Mouse (Mus musculus) natural killer cell, adult 2 months (primary cell): ENCODE results near the gene Tulp2.

Source experiments
- DNase-seq, 2 experiments: peaks; one replicate each; pipeline ENCODE4 v3.0.0; 2022; ENCODE audit warnings: low spot score in 2 of 2

The Tulp2 gene

DNA sequence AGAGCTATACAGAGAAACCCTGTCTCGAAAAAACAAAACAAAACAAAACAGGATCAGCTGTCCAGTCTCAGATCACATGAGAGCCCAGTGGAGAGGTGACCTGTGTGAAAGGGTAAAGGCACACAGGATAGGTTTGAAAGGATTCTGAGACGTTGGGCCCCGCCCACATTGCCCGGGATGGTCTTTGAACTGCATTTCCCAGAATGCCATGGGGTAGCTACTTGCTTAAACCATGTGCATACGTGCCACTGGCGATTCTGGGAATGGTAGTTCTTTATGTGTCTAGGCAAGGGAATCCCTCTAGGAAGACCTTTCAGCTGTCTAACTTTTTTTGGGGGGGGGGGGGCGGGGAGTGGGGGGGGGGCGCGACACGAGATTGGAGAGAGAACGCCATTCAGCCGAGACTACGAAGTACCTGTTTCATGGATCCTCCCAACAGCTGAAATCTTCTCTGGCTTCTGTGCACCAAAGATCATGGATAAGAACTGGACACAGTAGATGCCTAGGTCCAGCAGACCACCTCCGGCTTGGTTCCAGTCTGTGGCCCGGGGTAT lies at the start of gene Tulp2:
Gene Tulp2 (plus strand): TSS at position 504 of the 554 bp plus-strand sequence.
- DNase-seq: peak; percentile 38 to 41

DNA sequence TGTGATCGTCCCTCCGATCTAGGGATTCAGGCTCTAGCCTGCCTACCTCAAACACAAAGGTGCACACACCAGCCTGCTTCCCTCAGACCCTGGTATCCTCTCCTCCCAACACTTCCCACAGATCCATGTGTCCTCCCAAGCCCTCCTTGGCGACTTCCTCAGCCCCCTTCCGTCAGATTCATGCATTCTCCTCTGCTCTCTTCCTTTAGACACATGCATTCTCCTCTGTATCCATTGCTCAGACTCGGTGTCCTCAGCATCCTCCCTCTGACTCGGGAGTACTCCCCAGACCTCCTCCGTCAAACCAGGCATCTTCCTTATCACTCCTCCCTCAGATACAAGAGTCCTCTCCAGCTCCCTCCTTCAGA lies 47.9 kb upstream of the Tulp2 start:
- no peak for DNase-seq

DNA sequence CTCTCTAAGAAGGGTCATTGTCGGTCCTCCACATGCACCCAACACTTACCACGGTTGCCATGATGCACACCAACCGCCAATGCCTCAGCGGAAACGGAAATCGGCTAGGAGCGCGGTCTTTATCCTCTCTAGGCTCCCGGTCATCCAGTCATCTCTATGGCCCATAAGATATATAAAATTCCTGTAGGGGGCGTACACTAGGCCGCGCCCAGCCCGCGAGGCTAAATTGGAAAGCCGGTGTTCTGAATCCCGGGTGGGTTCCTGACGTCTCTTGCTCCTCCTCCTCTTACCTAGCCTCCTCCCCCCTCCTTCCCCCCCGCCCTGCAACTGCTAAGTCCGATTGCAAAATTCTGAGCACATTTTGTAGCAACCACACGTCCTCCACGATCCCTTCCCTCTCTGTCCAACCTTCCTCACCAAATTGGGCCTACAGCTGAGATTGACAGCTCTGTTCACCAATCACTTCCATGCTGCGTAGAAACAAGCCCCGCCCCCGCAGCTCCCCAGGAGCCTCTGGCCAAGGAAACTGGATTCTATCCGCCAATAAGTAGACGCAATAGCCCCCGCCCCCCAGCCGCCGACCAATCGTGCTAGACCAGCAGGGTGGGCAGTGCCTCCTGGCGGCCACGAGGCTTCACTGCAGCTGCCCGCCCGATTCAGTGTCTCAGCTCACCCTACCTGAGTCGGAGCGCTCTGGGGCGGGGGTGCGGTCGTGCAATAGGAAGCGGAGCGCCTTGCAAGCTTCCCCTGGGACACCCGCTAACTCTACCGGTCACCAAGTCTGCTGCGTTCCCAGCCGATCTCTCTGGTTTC lies 47.3 kb upstream of the Tulp2 start, which contains the start of gene Gys1:
Gene Gys1 (plus strand): TSS at position 642 of the 813 bp plus-strand sequence.
- peak; percentile 100 for DNase-seq

DNA sequence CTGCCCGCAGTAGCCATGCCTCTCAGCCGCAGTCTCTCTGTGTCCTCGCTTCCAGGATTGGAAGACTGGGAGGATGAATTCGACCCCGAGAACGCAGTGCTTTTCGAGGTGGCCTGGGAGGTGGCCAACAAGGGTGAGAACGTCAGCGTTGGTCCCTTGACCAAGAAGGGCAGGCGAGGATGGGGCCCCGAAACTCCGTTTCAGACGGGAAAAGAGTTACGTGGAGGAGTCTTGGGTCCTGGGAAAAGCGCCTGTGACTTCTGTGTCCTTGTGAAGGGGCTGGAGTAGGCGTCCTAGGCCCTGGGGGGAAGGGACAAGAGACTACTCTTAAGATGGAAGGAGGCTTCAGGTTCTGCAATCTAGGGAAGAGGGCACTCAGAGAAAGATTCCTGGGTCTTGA lies 46.6 kb upstream of the Tulp2 start:
- no peak for DNase-seq

DNA sequence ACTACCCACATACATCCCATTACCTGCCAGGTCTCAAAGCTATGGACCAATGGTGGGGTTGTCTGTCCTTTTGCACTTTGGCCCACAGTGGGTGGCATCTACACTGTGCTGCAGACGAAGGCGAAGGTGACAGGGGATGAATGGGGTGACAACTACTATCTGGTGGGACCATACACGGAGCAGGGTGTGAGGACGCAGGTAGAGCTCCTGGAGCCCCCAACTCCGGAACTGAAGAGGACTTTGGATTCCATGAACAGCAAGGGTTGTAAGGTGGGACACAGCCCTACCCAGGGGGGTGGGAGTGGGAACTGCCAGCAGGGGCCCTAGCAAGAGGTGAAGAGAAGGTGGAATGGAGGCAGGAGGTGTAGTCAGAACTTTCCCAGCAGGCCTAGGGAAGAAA lies 45.2 kb upstream of the Tulp2 start:
- DNase-seq: no peak

DNA sequence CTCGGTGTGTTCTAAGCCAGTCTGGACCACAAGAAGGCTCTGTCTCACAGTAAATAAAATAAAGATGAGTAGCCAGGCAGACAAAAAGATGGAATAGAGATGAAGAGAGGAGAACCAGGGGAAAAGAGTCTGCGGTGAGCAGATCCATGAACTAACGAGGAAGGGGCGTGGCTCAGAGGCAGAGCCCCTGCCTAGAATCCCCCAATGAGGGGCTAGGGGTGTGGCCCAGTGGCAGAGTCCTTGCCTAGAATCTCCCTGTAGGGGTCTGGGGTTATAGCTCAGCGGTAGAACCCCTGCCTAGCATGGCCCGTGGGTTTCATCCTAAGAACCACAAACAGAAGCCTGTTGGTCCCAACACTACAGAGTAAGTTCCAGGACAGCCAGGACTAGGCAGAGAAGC lies 44.6 kb upstream of the Tulp2 start:
- DNase-seq: no peak

DNA sequence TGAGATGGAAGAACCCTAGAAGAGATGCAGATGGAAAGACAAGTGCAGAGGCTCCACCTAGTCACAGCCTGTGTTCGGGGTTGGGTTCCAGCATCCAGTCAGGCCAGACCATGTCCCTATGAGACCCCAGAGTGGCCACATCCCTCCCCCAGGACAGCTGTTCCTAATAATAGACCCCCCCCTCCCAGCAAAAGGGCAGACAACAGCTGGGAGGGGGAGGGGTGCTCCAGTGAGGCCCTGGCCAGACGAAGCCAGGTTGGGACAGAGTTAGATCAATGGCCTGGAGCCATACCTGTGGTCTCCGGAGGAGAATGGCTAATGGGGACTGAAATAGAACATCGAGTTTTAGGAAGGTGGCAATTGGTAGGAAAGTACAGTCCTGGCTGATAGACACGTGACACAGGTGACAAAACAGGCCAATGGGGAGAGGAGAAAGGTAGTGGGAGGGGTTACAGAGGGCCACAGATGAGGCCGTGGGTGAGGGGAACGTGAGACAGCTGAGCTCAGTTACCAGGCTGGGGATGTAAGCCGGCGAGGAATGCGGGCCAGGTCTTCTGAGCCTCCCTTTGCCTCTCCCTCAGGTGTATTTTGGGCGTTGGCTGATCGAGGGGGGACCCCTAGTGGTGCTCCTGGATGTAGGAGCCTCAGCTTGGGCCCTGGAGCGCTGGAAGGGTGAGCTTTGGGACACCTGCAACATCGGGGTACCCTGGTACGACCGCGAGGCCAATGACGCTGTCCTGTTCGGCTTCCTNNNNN lies 44.0 kb upstream of the Tulp2 start, which contains the start of gene Ruvbl2:
Gene Ruvbl2 (minus strand): TSS at position 576 of the 756 bp plus-strand sequence.
- no peak for DNase-seq

DNA sequence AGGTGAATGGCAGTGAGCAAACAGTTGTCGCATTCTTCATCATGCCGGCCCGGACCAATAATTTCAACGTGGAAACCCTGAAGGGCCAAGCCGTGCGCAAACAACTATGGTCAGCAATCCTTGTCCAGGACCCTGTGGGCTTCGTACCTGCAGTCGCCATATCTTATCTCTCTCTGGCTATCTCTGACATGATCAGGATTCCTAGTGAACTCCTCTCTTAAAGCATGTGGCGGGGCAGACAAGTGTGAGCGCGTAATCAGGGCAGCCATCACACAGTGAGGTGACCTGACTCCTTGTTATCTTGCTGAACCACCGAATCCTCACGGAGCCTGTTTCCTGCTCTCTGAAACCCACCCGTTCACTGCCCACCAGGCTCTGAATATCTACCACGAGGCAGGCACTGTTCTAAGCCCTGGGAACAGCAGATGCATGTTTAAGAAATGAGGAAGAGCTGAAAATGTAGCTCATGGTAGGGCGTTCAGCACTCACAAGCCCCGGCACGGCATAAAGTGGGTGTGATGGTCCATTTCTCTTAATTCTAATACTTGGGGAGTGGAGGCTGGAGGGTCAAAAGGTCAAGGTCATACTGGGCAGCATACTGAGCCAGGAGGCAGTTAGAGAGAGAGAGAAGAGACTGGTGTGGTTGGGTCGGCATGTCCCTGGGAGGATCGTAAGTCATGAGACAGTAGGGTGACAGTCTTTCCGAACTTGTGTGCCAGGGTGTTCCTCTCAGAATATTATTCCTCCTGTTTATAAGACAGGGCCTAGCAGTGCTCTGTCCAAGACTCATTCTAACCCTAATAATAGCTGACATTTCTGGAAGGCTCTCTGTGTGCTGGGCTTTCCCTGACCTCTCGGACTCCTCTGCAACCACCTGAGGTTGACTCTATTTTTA lies 37.9 kb upstream of the Tulp2 start:
- no peak for DNase-seq

DNA sequence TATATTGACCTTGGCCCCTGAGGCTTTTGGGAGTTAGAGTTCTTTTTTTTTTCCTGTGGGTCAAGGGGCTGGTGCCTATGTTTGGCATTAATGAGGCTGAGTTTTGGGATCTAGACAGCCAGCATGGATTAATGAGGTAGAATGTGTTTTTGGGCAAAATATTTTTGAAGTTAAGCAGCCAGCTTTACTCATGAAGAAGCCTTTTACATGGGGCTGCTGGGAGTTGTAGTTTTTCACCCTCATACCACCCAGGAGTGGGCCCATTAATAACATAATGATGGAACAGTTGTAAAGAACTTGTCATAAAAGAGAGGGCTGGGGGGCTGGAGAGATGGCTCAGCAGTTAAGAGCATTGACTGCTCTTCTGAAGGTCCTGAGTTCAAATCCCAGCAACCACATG lies 35.1 kb upstream of the Tulp2 start:
- DNase-seq: no peak

DNA sequence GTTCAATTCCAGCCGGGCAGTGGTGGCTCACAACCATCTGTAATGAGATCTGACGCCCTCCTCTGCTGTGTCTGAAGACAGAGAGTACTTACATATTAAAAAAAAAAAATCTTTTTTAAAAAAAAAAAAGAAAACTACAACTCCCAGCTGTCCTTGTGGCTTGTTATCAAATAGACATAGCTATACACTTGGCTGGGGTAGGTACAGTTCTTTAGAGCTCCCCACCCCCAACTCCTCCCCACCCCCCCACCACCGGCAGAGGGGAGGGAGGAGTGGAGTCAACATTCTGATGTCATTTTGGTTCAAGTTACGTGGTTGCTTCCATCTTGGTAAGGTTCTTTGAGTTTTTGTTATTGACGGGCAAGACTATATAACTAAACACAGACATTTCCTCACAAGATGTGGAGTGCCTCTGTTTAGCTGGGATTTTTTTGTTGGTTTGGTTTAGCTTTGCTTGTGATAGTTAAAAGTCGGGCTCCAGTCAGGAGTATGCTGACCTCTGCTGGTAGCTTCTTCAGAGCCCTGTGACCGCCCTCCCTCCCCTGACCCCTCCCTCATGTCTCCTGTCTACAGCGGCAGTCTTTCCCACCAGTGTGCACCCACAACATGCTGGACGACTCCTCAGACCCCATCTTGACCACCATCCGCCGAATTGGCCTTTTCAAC lies 34.2 kb upstream of the Tulp2 start:
- no peak for DNase-seq

DNA sequence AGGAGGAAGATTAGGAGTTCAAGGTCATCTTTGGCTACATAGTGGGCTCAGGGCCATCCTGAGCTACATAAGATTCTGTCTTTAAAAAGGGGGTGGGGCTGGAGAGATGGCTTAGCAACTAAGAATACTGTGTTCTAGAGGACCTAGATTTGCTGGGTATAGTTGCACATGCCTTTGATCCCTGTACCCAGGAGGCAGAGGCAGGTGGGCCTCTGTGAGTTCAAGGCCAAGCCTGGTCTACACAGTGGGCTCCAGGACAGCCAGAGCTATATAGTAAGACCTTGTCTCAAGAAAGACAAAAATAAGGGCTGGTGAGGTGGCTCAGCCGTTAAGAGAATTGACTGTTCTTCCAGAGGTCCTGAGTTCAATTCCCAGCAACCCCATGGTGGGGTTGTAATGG lies 31.7 kb upstream of the Tulp2 start:
- DNase-seq: no peak

DNA sequence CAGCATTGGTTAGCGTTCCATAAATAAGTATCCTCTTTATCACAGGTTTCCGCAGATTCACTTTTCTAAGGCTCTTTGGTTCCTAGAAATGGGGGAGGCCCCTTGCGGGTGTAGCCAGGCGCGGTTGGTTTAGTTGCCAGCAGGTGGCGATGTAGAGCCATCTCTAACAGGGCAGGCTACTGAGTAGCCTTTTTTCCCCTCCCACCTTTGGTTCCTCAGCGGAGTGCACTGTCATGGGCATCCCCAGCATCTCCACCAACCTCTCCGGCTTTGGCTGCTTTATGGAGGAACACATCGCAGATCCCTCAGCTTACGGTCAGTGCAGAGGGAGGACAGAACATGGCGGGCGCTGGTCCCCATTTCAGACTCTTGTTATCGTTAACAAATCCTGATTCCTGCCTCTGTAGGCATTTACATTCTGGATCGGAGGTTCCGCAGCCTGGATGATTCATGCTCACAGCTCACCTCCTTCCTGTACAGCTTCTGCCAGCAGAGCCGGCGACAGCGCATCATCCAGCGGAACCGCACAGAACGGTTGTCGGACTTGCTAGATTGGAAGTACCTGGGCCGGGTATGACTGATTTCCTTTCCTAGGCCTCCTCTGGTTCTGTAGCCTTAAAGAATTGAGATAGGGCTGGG lies 30.2 kb upstream of the Tulp2 start:
- DNase-seq: peak; percentile 72 to 88

DNA sequence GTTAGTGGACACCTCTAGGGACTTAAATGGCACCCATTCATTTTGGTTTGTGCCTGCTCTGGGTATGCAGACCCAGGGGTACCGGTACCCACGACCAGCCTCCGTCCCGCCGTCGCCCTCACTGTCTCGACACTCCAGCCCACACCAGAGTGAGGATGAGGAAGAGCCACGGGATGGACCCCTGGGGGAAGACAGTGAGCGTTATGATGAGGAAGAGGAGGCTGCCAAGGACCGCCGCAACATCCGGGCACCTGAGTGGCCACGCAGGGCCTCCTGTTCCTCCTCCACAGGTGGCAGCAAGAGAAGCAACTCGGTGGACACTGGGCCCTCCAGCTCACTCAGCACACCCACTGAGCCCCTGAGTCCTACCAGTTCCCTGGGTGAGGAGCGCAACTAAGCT lies 26.7 kb upstream of the Tulp2 start:
- DNase-seq: no peak

DNA sequence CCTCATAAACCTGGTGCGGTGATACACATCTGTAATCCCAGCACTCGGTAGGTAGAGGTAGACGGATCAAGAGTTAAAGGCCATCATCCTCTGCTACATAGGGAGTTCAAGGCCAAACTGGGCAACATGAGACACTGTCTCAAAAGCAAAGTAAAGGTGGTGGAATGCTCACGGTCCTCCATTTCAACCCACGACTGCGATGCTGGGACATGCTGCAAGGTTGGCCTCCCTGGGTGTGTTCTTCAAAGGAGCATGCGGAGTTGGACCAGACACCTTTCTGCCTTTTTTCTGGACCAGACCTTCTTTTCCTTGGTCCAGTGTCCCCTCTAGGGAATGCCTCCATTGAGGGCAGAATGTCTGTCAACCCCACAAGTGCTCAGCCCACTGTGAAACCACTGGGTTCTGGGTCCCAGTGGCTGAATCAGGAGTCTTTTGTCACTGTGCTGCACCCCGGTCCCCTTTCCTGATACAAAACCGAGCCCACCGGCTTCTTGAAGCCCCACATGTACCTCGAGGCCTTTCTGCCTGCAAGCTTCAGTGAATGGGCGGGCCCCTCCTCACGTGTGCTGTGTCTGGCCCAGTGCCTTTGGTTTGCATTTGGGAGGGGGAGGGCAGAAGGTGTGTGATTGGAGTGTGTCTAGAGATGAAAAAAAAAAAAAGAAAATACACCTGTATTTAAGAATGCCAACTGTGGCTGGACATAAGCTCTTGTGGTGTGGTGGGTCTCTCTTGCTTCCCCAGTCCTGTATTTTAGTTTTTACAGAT lies 25.6 kb upstream of the Tulp2 start:
- no peak for DNase-seq

DNA sequence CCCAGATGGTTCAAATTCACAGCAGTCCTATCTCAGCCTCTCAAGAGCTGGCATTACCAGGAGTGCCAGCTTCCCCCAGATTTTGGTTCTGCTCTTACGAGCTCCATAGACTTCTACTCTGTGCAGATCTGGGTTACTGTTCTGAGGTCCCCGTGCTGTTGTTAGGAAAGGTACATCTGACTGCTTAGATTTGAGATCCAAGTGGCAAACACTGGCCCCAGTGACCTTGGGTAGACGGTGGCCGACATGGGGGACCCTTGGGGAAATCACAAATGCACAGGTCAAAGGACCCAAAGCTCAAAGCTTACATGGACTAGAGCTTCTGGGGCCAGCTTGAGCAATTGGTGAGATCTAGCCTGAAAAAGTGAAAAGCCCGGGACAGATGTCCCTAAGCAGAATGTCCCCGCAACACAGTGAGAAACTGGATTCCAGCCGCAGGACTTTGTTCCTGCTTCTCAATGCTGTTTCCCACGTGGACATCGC lies 24.9 kb upstream of the Tulp2 start:
- no peak for DNase-seq

DNA sequence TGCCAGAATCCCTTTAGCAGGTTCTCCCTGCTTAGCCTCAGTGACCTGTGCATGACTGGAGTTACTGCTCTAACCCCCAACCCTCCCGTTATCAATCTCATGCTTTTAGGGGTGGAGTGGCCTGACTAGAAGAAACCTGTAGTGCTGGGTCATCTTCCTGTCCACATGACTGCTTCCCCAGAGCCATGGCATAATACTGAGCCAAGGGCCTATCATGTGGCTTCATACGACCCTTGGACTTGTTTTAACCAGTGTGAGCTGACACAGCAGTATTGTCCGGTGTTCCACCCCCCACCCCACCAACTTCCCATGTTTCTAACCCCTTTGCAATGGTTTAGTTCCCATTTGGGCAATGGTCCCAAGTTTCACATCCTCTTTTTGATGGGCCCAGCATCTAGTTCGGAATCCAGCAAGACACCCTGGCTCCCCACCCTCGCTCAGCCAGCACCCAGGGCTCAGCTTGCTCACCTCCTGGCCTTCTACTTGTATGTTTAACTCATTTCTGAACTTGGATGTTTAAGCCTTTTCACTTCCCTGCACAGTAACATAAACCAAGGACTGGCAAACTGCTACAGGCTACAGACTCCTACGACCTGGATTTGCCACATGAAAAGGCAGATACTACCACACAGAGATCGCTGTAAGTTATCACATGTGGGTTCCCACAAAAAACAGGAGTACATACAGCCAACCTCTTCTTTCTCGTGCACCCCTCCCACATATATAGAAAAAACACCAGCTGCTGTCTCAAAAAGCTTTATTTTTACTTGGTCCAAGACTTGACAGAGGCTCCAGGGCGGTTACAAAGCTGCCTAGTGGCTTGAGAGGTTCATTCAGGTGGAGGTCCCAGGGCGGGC lies 24.2 kb upstream of the Tulp2 start:
- peak in 1 of 2 experiments; percentile 45 for DNase-seq

DNA sequence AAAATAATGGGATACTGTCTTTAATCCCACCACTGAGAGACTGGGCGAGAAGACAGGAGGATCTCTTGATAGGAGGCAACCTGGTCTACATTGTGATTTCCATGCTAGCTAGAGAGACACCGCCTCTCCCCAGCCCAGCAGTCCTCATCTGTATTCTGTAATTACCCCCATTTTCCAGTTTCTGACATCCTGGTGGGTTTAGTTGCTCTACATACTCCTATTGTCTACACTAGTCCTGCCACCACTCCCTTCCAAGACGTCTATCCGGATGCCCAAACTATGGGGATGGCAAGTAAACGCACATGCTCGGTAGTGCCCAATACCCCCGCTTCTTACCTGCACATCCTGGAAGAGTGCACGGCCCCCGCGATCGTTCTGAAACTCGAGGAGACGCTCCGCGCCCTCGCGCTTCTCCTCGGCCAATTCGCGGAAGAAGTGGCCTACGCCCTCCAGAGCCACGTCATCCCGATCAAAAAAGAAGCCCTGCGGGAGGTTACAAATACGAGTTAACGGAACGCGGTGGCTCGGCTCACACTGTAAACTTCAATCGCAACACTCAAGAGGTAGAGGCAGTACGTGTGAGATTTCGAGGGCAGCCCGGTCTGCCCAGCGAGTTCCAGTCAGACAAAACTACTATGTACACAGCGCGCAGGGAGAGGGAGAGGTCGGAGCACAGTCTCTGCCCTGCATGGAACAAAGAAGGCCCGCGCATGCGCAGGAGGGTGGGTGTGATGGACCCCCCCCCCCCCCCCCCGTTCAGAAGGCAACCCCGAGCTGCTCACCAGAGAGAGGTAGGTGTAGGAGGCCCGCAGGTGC lies 22.7 kb upstream of the Tulp2 start:
- DNase-seq: peak; percentile 73 to 76
